Mouse (Mus musculus) adrenal gland, adult 8-10 months (tissue): ENCODE measurements around the gene Hnrnpa2b1. TPM values are rescaled to one million over a fixed set of nuclear protein-coding genes. Genes with fewer than 3 reads are reported as not detected.
A peak's percentile ranks its signal among the peaks of the same experiment; 100 is the strongest.
"Not testable (repeated sequence)": the region's sequence is repeated elsewhere in the genome, so short reads cannot be mapped to it uniquely, and the experiment has no call there.

Experiments used
- DNase-seq: peaks from one replicate; pipeline ENCODE4 v3.0.0; 2022
- total RNA-seq, 4 experiments: library from RNA; stranded (reverse); gene quantifications; 2 replicates each; pipeline ENCODE4 v1.2.4; 2022

Gene Hnrnpa2b1
- 100 to 1,000 TPM; 423 to 743 (median 588) TPM for total RNA-seq

DNA sequence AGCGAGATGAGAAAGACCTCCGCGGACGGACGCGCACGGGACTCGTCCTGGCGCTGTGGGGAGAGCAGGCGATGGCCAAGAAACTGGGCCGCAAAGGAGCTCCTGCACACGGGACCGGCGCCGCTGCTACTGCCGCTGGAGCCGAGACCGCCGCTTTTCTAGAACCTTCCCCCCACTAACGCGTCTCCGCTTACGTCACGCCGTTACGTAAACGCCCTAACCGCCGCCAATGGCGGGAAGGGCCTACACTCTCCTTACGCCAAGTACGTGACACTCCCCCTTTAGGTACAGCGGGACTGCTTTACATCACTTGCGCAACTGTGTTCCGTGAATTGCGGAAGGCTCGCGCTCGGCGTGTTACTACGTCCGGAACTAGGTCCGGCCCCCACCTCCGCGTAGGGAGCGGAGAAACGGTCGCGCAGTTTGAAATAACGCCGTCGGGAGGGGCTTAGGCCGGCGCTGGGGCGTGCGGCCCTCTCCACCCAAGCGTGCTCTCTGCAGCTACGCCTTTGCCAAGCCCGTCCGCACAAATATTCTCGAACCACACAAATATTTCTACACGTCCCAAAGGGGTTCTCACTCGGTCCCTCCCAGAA lies at the start of gene Hnrnpa2b1:
Gene Hnrnpa2b1, minus strand, starts transcription at position 180 of the 596 bp plus-strand sequence.
- peak; percentile 97 for DNase-seq

DNA sequence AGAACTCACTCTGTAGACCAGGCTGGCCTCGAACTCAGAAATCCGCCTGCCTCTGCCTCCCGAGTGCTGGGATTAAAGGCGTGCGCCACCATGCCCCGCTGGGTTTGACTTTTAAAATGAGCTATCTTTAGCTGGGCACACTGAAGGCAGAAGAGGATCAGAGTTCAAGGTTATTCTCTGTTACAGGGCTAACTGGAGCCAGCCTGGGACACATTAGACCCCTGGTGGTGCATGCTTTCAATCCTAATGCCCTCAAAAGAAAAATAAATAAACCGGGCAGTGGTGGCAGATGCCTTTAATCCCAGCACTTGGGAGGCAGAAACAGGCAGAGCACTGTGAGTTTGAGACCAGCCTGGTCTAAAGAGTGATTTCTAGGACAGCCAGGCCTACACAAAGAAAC lies 45.2 kb upstream of the Hnrnpa2b1 start:
- DNase-seq, result no peak

DNA sequence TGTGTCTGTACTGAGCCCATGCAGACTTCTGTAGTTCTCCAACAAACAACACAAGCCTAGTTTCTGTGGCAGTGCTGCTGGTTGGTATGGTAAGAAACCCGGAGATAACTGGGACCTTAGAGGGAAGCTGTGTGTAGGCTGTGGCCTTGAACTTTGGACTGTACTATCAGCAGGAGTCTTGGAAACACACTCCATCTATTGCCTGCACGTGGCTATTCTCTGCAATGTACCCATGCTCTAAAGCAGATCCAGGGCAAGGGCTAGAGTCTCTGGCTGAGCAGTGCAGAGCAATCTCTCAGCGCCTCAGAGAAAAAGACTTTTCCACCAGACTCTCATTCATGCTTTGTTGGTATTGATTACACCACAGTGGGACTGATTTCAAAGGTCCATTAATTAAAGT lies 44.1 kb upstream of the Hnrnpa2b1 start:
- DNase-seq, result no peak

DNA sequence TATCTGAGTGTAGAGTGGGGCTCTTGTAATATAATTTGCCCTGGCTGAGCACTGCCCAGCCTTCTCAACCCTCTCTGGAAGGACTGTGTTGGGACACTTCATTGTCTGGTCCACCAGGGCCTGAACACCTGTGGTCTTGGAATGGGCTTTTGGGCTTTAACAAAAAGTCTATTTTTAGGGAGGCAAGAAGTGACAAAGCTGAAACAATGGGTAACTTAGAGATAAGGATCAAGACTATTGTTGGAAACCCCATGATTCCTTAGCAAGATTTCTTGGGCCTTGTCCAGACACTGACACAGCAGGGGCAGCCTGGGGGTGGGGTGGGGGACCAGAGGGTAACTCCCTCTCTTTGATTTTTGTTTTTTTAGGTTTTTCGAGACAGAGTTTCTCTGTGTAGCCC lies 41.3 kb upstream of the Hnrnpa2b1 start:
- DNase-seq, result no peak

DNA sequence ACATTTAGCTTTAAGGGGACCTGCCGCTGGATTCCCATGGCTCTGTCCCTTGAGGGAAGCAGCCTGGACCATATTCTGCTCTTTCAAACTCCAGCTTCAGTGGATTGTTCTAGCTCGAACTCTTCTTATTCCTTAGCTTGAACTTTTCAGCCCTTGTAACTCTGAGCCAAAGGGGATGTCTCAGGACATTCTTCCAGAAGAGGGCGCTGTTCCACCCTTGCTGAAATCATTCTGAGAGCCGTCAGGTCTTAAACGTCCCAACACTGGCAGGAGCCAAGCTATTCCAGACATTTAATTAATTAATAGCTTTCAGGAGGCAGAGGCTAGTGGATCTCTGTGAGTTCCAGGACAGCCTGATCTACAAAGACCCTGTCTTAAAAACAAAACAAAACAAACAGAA lies 40.4 kb upstream of the Hnrnpa2b1 start:
- no peak for DNase-seq

DNA sequence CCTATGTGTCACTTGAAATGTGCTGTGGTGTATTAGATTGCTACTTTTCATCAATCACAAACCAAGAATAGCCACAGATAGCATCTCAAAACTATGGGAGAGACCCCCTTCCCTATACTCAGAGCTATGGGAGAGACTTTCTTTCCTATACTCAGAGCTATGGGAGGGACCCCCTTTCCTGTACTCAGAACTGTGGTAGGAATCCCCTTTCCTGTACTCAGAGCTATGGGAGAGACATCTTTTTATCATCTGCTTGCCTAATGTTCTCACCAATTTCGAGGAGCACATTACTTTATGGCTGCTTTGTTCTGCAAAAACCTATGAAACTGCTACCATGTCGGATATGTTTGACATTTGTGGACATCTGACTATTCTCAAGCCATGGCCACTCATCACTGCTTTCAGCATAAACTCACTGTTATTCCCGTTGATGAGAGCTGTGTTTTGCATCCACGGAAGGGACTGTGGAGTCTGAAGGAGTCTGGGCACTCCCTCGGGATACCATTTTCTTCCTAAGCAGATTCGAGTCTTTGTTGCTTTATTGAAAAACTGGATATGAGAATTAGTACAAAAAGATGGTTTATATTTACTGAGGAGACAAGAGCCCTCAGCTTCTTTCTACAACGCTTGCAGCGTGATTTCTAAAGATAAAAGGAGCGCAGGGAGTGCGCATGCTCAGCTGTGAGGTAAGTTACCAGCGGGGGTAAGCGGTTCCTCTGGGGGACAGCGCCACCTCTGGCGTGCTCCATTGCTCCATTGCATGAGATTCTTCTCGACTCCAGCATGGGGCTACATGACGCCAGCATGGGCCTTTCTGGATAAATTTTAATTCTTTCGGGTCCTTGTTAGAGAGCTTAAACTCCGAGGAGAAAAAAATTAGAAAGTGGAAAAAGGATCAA lies 39.3 kb upstream of the Hnrnpa2b1 start:
- DNase-seq, result peak; percentile 33

DNA sequence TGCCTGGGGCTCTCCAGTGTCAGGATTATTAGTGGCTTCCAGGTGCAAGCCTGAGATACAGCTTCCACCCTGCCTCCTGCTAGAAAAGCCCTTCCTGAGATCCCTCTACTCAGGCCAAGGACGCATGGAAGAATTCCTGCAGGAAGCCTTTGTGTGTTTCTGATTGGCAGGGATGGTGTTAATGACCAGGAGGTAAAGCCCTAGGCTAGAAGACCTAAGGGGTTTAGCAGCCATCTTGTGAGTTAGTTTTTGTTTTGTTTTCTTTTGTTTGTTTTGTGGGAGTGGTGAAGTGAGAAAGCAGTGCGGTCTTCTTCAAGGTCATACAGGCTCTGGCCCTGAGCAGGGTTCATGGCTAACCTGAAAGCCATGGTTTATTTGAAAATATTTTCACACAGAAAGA lies 37.9 kb upstream of the Hnrnpa2b1 start:
- no peak for DNase-seq

DNA sequence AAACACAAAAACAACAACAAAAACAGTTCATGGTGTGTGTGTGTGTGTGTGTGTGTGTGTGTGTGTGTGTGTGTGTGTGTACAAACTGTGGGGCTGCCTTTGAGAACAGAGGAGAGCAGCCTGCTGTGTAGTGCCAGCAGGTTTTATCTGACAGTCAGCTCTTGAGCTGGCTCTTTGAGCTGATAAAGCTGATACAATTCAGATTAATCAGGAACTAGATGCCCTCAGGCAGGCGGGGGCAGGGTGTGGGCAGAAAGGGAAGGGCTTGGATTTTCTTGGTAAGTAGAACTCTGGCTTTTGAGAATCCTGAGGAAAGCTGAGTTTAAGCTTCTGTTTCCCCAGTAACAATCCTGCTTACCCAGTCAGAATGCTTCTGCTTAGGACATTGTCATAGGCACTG lies 36.0 kb upstream of the Hnrnpa2b1 start:
- DNase-seq, result no peak

DNA sequence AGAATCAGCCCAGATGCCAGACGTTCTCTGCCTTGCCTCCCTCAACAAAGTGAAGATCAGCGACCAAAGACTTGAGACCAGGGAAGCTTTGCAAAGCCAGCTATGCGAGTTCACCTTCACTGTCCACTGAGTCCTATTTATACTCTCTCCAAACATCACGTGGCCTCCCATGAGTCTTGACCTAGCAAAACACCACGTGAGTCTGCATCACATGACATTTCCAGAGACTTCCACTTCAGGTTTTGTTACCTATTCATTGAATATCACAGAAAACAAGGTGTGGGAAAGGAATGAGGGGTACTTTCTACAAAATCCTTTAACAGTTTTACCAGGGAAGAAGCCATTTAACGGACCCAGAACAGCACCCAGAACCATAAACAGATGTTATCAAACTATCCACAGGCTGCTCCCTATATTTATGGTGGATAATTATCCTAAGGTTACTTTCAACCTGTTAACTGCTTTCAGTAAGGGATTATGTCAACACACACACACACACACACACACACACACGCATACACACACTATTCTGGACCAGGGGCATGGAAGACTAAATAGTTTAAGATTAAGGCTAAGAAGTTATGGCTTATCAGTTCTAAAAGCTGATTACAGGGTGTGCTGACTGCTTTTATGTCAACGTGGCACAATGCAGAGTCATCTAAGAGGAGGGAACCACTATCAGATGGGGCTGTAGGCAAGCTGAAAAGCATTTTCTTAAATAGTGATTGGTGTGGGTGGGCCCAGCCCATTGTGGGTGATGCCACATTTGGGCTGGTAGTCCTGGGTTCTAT lies 27.8 kb upstream of the Hnrnpa2b1 start:
- no peak for DNase-seq

DNA sequence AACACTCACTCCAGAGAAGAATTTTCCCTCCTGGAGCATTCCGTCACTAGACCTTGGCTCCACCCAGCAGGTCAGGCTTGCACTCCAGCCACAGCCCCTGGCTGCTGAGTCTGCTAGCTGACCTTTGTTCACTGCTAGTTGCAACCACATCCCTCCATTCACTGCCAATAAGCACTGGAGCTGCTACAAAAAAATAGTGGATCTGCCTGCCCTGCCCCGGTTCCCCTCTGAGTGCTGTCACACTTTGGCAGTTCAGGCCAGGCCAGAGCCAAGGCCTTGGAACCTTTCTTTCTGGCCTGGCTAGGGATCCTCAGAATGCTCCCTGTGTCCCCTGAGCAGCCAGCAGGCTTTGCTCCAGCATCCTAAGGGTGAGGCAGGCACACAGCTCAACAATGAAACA lies 20.1 kb upstream of the Hnrnpa2b1 start:
- peak; percentile 31 for DNase-seq

DNA sequence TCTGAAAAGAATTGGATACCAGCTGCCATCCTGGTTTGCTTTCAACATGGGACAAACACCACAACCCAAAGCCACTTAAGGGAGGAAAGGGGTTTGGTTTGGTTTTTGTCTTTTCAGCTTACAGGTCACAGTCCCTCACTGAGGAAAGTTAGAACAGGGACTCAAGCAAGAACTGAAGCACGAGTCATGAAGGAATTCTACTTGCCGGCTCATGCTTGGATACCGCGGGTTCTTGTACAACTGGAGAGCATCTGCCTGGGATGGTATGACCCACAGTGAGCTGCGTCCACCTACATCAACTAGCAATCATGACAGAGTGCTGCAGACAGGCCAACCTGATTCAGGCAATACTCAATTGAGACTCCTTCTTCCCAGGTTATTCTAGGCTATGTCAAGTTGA lies 17.0 kb upstream of the Hnrnpa2b1 start:
- DNase-seq, result no peak

DNA sequence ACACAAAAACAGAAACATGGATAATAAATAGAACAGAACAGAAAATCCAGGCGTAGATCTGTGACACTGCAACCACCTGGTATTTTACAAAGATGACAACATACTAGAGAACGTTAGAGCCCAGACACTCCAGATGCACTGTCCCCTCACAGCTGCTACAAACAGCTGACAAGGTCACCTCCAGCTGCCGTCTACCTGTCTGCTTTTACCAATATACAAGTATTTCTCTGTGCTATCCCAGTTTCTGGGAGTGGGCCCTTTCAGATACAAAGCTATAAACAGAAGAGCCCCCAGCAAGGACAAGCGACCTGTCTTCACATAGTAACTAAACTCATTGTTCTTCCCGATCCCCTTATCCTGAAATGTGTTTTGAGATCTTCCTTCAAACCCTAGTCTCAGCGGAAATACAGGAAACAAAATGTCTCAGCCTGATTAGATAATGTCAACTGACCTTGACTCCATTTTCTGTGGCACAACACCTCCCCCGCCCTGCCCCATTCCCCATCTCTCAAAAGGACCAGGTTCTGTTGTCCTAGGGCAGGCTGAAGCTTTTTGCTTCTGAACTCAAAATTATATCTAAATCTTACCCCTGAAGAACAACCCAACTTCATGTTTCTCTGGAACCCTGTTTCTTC lies 16.5 kb upstream of the Hnrnpa2b1 start:
- no peak for DNase-seq

DNA sequence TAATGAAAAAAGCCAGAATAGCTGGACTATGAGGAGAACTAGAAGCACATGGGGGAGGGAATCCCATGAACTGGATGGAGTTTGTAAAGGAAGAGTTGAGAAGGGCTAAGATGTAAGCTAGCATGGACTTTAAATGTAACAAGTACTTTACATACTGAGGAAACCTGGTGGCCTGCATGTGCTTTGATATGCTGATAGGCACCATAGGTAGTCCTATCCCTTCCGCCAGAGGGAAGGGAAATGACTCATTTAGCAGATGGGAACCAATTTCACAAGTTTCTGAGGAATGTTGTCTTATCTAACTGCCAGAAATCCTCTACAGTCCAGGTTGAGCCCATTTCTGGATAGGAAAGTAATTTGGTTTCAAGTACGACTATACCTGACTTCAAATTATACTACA lies 16.0 kb upstream of the Hnrnpa2b1 start:
- no peak for DNase-seq

DNA sequence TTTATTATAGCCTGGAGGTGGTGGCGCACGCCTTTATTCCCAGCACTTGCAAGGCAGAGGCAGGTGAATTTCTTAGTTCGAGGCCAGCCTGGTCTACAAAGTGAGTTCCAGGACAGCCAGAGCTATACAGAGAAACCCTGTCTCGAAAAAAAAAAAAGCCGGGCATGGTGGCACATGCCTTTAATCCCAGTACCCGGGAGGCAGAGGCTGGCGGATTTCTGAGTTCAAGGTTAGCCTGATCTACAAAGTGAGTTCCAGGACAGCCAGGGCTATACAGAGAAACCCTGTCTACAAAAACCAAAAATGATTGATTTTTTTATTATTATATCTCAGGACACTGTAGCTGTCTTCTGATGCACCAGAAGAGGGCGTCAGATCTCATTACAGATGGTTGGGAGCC lies 14.9 kb upstream of the Hnrnpa2b1 start:
- DNase-seq, result not testable (repeated sequence)

DNA sequence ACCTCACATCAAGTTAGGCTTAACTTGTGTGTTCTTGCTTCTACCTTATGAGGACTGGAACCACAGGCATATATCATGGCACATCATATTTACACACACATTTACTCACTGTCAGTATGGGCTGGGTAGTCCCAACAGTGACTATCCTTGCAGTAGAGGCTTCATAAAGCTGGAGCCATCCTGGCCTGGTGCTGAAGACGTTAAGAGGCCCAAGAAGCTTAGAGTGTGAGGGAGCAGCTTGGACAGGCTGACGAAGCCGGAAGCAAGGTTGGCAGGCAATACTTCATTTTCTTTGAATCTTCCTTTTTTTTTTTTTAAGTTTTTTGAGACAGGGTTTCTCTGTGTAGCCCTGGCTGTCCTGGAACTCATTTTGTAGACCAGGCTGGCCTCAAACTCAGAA lies 14.2 kb upstream of the Hnrnpa2b1 start:
- no peak for DNase-seq

DNA sequence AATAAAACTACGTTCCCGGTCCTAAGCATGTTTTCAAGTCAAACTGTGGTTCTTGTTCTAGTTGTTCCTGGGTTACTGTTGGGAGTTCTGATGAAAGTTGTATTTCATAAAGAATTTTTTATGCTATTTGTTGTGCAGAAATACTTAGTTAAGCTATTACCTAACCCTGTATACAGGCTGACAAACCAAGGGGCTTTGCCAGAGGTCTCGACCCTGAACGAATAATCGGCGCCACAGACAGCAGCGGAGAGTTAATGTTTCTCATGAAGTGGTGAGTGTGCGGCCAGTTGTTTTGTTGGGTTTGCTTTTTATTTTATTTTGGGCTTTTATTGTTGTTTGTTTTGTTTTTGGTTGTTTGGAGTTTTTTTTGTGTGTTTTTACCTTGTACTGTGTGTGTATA lies 11.9 kb upstream of the Hnrnpa2b1 start:
- no peak for DNase-seq

DNA sequence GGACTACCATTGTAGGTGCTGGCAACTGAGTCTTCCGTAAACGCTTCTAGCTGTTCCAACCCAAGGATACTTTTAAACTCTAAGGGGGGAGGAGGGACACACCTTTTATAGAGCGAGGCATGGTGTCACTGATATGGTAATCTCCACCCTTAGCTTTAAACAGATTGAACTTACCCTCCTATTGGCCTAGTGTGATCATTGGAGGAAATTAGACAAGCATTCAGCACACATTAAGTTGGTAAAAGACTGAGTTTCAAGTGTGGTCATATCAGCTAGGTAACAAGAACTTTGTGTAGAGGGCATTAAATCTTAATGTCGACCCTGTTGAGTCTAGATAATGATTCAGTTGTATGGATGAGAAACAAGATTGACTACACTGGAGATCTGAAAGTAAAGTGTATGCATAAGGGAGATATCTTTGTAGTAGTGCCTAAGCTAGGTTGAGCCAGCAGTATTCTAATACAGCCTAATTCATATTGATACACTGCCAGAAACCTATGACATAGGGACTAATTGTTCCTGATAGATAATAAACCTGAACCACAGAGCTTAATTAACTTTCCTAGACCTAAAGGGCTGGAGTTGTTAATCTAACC lies 9.5 kb upstream of the Hnrnpa2b1 start:
- no peak for DNase-seq

DNA sequence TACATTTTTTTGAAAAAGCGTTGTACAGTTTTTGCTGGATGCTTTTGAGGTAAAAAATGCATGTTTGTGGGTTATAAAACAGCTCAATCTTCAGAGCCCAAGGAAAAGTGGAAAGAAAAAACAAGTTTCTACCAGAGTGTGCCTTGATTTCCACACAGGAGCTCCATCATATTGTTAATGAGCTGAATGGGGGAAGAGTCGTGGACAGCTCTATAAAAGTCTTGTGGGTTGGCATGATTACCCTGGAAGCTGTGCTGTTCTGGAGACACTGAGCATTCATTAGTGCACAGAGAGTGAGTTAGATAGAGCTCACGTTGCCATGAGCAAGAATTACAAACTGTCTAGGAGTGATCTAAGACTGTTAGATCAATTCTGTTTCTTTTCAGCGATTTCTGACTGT lies 2.5 kb upstream of the Hnrnpa2b1 start:
- no peak for DNase-seq

DNA sequence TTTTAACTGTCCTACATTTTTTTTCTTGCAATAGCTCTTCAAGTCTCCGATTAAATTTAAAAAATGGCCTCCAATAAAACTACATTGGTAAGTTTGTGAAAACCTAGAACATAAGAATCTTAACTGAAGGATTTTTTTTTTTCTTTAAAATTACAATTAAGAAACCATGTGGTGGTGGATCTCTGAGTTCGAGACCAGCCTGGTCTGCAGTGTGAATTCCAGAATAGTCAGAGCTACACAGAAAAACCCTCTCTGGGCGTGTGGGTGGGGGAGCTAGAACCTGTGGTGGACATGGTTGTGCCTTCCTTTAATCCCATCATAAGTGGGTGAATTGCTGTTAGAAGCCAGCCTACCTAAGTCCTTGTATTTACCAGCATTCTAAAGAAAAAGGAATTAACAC lies 2.1 kb upstream of the Hnrnpa2b1 start:
- DNase-seq, result no peak

DNA sequence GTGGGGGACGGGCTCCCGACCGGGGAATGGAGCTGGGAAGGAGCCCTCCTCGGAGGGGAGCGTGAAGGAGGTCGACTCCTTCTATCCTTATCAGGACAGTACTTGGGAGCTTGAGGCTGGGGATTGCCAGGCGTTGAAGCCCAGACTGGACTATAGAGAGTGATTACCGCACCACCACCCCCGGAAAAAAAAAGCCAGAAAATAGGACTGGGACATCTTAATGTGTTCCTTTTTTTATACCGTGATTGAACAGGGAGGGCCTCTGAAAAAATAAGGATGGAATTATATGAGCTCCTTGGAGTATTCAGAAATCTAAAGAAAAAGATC lies 1.4 kb upstream of the Hnrnpa2b1 start:
- no peak for DNase-seq

DNA sequence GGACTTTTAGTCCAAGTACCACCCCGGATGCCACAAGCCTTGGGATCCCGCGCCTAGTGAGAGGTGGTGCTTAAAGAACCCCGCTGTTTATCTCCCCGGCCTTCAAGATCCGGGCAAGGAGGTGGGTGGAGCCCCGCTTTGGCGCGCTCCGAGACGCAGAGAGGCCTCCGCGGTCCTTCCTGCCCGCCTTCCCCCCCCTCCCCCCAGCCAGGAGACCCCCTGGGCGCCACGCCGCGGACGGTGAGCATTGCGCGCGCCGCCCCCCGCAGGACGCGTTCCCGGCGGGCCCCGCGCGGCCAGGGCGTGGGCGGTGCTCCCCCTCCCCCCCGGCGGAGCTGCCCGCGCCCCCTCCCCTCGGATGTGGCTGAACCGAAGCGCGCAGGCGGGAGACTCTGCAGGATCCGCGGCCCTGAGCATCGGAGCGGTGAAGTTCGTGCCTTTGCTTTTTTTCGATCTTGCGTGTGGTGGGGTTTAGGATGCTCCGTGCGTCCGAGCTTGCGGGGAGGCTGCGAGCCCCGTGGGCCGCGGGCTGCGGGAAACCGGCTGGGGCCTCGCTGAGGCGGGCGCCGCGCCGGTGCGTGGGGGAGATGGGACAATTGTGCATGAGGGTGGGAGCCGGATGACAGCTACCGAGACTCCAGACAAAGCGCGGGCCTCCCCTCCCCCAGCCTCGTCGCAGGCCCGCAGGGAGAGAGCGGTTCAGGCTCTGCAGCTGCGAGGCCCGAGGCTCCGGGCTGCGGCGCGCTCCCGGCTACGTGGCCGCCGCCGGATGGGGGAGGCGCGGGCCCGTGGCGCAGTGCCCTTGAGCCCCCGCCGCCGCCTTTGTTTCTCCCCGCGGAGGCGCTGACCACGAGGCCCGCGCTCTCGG lies 851 bp upstream of the Hnrnpa2b1 start, which contains the start of gene Cbx3:
Gene Cbx3, plus strand, starts transcription at position 50 of the 868 bp plus-strand sequence.
- DNase-seq, result peak; percentile 62
